Mouse (Mus musculus) MEL-GATA-1-ER (cell line): Measurements from ENCODE around the gene Prss35.

Source experiments
- DNase-seq: peaks from one replicate; pipeline ENCODE4 v3.0.0-alpha.2; 2012; ENCODE audit warnings: low read depth; ENCODE audit errors: extremely low read depth

Prss35 gene

GRCm38 (mm10) chr9:86798129-86798528 lies 54.7 kb downstream of the Prss35 start:
- DNase-seq, result no peak

GRCm38 (mm10) chr9:86798686-86799085 lies 55.2 kb downstream of the Prss35 start:
- no peak for DNase-seq

GRCm38 (mm10) chr9:86799099-86799498 lies 55.6 kb downstream of the Prss35 start:
- DNase-seq, result no peak

GRCm38 (mm10) chr9:86800600-86801163 lies 57.2 kb downstream of the Prss35 start:
- DNase-seq, result no peak
